Mouse (Mus musculus) midbrain, embryonic 15.5 days (tissue): ENCODE measurements around the gene Dclre1b. TPM values are rescaled to one million over a fixed set of nuclear protein-coding genes. Genes with fewer than 3 reads are reported as not detected.
A peak's percentile ranks its signal among the peaks of the same experiment; 100 is the strongest.
"Not testable (repeated sequence)": the region's sequence is repeated elsewhere in the genome, so short reads cannot be mapped to it uniquely, and the experiment has no call there.

ENCODE experiments used
- ATAC-seq: fragments of 200-750 bp; cut with Nextera tagmentation; replicated peaks from 2 replicates; pipeline ENCODE4 v1.8.0; 2017; ENCODE audit warnings: moderate TSS enrichment
- H3K27ac ChIP-seq: fragments of 300-500 bp; sonication (generic); 2 replicates; pipeline ENCODE4 v1.5.1; 2015; ENCODE audit warnings: mild to moderate bottlenecking, inconsistent platforms
- H3K27me3 ChIP-seq: fragments of 300-500 bp; sonication (generic); replicated peaks from 2 replicates; pipeline ENCODE4 v1.6.1; 2015; ENCODE audit warnings: inconsistent platforms
- H3K36me3 ChIP-seq: fragments of 300-500 bp; sonication (generic); replicated peaks from 2 replicates; pipeline ENCODE4 v1.6.1; 2015; ENCODE audit warnings: inconsistent platforms
- H3K4me1 ChIP-seq: fragments of 300-500 bp; sonication (generic); 2 replicates; pipeline ENCODE4 v1.6.1; 2015; ENCODE audit warnings: inconsistent platforms
- H3K4me2 ChIP-seq: fragments of 300-500 bp; sonication (generic); 2 replicates; pipeline ENCODE4 v1.6.1; 2015; ENCODE audit warnings: inconsistent platforms, mild to moderate bottlenecking, moderate library complexity
- H3K4me3 ChIP-seq: fragments of 300-500 bp; sonication (generic); 2 replicates; pipeline ENCODE4 v1.5.1; 2015; ENCODE audit warnings: mild to moderate bottlenecking, inconsistent platforms
- H3K9ac ChIP-seq: fragments of 300-500 bp; sonication (generic); 2 replicates; pipeline ENCODE4 v1.6.1; 2015; ENCODE audit warnings: mild to moderate bottlenecking, inconsistent platforms
- H3K9me3 ChIP-seq: fragments of 300-500 bp; sonication (generic); 2 replicates; pipeline ENCODE4 v1.6.1; 2016; ENCODE audit warnings: inconsistent platforms
- WGBS: fragments of 180-500 bp; shearing (Covaris S2); methylation state at CpG from one replicate; pipeline ENCODE4 v1.1.7; 2015; ENCODE audit warnings: mixed read lengths; 5-methylcytosine and 5-hydroxymethylcytosine counted together
- polyA plus RNA-seq: library from polyadenylated mRNA; unstranded; fragments of >200 nt; fragmentation: Nextera tagmentation; extraction: Ambion mirVana; gene quantifications from 2 replicates; pipeline ENCODE4 v1.2.1, GENCODE M21; 2015

The Dclre1b gene
- polyA plus RNA-seq, 1 experiment from 2014 or later: 20.4 TPM

DNA sequence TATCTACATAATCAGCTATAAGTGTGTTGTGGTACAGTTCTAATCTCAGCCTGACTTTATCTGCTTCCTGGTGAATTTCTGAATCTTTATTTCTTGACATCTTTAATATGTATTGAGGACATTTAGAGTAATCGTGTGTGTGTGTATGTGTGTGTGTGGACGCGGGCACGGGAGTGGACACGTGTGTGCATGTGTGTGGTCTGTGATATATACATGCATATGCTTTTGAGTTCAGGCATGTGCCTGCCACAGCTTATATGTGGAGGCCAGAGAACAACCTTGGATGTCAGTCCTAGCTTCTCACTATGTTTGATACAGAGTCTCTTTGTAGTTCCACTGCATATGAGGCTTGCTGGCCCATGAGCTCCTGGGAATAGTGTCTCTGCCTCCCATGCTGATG, 27.2 kb upstream of the Dclre1b start:
- WGBS: 98% methylated on average over 5 of the region's 5 CpGs
- H3K36me3 ChIP-seq: no peaks in the 10 kb centered on the region
- no peak for ATAC-seq

DNA sequence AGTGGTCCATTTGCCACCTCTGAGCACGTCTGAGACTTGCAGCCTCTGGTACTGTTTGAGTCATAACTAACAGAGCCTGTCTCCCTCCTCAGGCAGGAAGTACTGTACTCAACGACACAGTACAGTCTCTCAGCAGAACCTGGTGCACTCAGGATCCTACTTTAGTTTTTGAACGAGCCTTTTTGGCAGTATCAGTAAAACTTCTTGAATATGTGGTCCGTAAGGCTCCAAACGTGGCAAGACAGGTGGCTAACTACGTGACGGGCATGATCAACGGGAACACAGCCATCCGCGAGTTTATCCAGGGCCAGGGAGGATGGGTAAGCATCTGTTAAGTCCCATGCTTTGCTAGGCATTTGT, 26.7 kb upstream of the Dclre1b start:
- Histone ChIP-seq H3K9me3 (no peaks in the 10 kb centered on the region), H3K27me3 (no peaks in the 10 kb centered on the region), H3K9ac (no peak overlapping the region), H3K36me3 (no peaks in the 10 kb centered on the region), H3K4me3 (no peak overlapping the region), H3K4me1 (no peaks in the 10 kb centered on the region), H3K4me2 (no peak overlapping the region), H3K27ac (no peak overlapping the region)
- WGBS: 82% methylated on average over 10 of the region's 10 CpGs
- ATAC-seq: no peak

More for the DNA sequence above, 27.2 kb upstream of the Dclre1b start:
- no peaks in the 10 kb centered on the region for H3K4me1 ChIP-seq
- no peaks in the 10 kb centered on the region for H3K9me3 ChIP-seq
- no peak overlapping the region for H3K27ac ChIP-seq
- no peak overlapping the region for H3K9ac ChIP-seq
- H3K4me2 ChIP-seq: no peak overlapping the region
- no peak overlapping the region for H3K4me3 ChIP-seq
- no peaks in the 10 kb centered on the region for H3K27me3 ChIP-seq

DNA sequence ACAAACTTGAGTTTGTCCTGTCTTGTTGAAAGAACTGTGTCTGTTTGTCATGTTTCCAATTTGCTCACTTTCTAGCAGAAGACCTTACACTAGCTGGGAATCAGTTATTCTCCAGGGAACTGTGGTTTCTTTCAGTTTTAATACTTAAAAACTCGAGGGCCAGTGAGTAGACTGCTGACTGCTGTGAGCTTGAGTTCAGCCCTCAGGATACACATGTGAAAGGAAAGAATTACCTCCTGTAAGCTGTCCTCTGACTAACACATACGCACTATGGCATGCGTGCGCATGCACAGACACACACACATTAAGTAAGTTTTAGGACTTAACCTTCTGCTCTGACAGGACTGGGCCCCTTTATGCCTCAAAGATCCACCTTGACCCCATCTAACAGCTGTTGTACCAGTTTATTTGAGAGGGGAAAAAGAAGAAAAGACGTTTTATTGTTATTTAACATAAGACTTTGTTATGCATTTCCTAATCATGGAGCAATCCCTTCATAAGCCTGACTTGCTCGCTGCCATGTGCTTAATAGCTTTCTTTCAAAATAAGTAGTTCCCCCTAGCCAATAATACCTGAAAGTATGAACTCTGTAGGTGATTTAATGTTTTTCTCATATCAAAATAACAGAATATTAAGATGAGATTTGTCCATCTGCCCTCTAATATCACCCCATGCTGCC, 26.2 kb upstream of the Dclre1b start:
- no peak overlapping the region for H3K27ac ChIP-seq
- H3K4me1 ChIP-seq: no peaks in the 10 kb centered on the region
- H3K9ac ChIP-seq: no peak overlapping the region
- no peak overlapping the region for H3K4me3 ChIP-seq
- no peaks in the 10 kb centered on the region for H3K27me3 ChIP-seq
- no peaks in the 10 kb centered on the region for H3K9me3 ChIP-seq
- WGBS: 76% methylated on average over 6 of the region's 6 CpGs
- no peak for ATAC-seq
- no peak overlapping the region for H3K4me2 ChIP-seq
- H3K36me3 ChIP-seq: no peaks in the 10 kb centered on the region

DNA sequence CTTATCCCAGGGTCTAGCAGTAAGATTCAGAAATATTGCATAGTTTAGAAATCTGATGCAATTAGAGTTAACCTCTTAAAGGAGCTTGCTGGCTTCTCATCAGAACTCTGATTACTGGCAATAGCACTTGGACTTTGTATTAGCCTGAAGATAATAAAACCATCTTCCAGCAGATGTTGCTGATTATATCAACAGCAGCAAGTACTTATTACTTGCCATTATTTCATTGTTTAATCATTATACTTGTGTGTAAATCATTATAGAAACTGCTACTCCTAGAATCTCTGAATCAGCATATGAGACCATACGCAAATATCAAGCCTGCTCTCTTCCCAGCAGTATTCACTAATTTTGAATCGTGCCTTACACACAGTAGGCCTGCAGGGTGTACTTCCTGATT, 24.8 kb upstream of the Dclre1b start:
- Histone ChIP-seq H3K4me3 (no peak overlapping the region), H3K4me2 (no peak overlapping the region), H3K9me3 (no peaks in the 10 kb centered on the region), H3K9ac (no peak overlapping the region), H3K36me3 (no peaks in the 10 kb centered on the region), H3K27ac (no peak overlapping the region), H3K4me1 (no peaks in the 10 kb centered on the region), H3K27me3 (no peaks in the 10 kb centered on the region)
- no peak for ATAC-seq
- 85% methylated on average over 2 of the region's 2 CpGs for WGBS

DNA sequence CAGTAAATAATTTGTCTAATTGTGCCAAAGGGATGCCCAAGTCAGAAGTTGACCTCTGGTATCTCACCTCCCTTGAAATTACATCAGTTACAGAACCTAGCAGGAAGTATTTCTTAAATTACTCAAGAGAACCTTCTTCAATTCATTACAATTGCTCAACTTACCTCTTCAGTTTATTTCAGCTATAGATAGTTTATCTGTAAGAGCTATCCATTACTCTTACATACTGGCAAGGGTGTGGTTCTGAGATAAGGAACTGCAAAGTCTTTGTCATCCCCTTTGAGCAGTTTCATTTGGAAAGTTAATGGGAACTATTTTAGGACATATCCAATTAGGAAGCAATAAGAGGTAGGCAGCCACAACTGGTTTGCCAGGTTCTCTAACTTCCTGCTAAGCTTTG, 23.2 kb upstream of the Dclre1b start, which contains the start of gene Bcl2l15:
Gene Bcl2l15, plus strand, starts transcription at position 176 of the 400 bp plus-strand sequence.
- no peak within 1 kb of the TSS for H3K9ac ChIP-seq
- no peak for ATAC-seq
- no peaks in the 10 kb centered on the region for H3K36me3 ChIP-seq

DNA sequence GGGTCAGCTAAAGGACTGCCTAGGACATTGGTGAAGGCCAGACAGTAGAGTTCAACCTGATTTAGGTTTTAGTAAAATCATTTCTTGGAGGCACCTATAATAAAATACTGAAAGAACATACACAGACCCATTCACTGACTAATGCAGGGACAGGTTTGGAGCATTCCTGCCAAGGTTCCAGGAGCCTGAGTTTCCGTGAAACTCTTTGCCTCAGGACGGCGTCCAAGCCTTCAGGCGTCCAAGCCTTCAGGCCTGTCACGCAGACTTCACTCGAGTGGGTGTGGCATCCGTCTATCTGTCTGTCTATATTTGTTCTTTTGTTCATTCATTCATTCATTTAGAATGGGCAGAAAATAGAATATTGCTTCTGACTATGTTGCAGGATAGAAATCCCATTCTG, 21.9 kb upstream of the Dclre1b start:
- Histone ChIP-seq H3K27me3 (no peaks in the 10 kb centered on the region), H3K4me2 (no peak overlapping the region), H3K27ac (no peak overlapping the region), H3K4me1 (no peaks in the 10 kb centered on the region), H3K9me3 (no peaks in the 10 kb centered on the region), H3K4me3 (no peak overlapping the region), H3K36me3 (no peaks in the 10 kb centered on the region), H3K9ac (no peak overlapping the region)
- 83% methylated on average over 7 of the region's 7 CpGs for WGBS
- no peak for ATAC-seq

More for the DNA sequence above, 23.2 kb upstream of the Dclre1b start, which contains the start of gene Bcl2l15:
- no peaks in the 10 kb centered on the region for H3K27me3 ChIP-seq
- H3K27ac ChIP-seq: no peak within 1 kb of the TSS
- no peaks in the 10 kb centered on the region for H3K4me1 ChIP-seq
- no peak within 1 kb of the TSS for H3K4me2 ChIP-seq
- no peaks in the 10 kb centered on the region for H3K9me3 ChIP-seq
- no peak within 1 kb of the TSS for H3K4me3 ChIP-seq

DNA sequence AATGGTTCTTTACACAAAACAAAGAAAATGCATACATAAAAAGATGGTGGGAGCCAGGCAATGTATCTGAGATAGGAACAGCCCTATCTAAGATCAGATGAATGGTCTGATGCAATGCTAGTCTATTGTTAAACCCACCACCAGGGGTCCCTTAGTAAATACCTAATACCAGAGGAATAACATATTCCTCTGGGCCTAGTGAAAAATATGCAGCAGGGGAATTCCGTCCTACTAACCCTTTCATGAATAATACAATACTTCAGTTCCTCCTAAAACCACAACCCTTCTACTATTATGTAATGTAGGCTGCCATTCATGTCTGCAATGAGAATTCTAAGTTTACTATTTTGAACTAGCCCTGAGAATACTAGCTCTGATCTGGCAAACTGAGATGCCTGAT, 21.4 kb upstream of the Dclre1b start:
- not testable (repeated sequence) for H3K9ac ChIP-seq, H3K4me2 ChIP-seq, H3K9me3 ChIP-seq, H3K27me3 ChIP-seq, H3K4me3 ChIP-seq, H3K36me3 ChIP-seq, ATAC-seq, H3K27ac ChIP-seq, H3K4me1 ChIP-seq
- 31% methylated on average over 1 of the region's 1 CpGs for WGBS

DNA sequence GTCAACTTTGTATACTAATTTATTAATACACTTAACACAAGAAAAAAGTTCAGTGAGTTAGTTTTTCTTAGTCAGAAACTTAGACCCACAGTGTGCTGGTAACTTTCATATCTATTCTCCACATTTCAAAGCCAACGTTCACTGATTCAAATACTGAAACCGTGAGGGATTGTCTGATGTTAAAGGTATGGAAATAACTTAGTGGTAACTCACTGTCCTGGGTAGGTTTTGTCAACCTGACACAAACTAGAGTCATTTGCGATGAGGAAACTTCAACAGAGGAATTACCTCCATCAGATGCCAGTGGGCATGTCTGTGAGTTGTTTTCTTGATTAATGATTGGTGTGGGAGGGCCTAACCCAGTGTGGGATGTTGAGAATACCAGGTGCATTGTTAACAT, 19.8 kb upstream of the Dclre1b start:
- Histone ChIP-seq H3K27me3 (no peaks in the 10 kb centered on the region), H3K9ac (no peak overlapping the region), H3K4me3 (no peak overlapping the region), H3K4me1 (no peaks in the 10 kb centered on the region), H3K9me3 (no peaks in the 10 kb centered on the region), H3K4me2 (no peak overlapping the region), H3K27ac (no peak overlapping the region), H3K36me3 (no peaks in the 10 kb centered on the region)
- ATAC-seq: no peak
- WGBS: 88% methylated on average over 3 of the region's 3 CpGs

DNA sequence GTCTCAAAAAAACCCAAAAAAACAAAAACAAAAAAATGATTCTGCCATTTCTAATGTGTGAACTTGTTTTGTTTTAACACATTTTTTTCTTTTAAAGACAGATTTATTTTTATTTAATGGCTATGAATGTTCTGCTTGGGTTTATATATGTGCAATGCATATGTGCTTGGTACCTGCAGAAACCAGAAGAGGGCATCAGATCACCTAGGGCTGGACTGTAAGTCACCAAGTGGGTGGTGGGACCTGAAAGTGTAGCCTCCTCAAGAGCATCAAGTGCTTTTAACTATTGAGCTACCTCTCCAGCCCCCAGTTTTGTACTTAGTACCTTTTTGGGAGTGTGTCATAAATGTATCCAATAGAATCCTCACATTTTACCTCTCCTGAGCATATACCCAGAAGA, 18.3 kb upstream of the Dclre1b start:
- H3K27me3 ChIP-seq: no peaks in the 10 kb centered on the region
- no peaks in the 10 kb centered on the region for H3K4me1 ChIP-seq
- H3K4me3 ChIP-seq: no peak overlapping the region
- no peak for ATAC-seq
- no peaks in the 10 kb centered on the region for H3K9me3 ChIP-seq
- H3K36me3 ChIP-seq: no peaks in the 10 kb centered on the region
- no peak overlapping the region for H3K9ac ChIP-seq
- no peak overlapping the region for H3K4me2 ChIP-seq
- no peak overlapping the region for H3K27ac ChIP-seq

DNA sequence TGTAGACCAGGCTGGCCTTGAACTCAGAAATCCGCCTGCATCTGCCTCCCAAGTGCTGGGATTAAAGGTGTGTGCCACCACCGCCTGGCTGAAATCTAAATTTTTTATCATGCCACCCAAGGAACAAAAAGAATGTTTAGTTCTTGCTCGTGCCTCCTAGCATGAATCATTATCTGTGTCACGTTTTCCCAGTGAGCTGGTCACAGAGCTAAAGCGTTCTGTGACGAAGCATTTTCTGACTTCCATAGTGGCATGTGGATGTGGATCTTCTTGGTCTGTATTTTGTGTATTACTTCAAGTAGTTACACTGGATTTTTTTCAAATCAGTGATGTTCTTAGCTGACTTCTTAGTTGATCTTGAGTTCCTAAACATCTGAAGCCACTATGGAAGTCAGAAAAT, 1.7 kb upstream of the Dclre1b start:
- peaks cover 21% of the 10 kb centered on the region for H3K4me1 ChIP-seq
- no peak overlapping the region for H3K4me2 ChIP-seq
- ATAC-seq: no peak
- H3K9ac ChIP-seq: no peak overlapping the region
- no peaks in the 10 kb centered on the region for H3K27me3 ChIP-seq
- no peak overlapping the region for H3K4me3 ChIP-seq
- WGBS: 89% methylated on average over 6 of the region's 6 CpGs
- H3K9me3 ChIP-seq: no peaks in the 10 kb centered on the region
- H3K27ac ChIP-seq: no peak overlapping the region
- peaks cover 6% of the 10 kb centered on the region; the same call in 1 of the 2 replicates for H3K36me3 ChIP-seq

DNA sequence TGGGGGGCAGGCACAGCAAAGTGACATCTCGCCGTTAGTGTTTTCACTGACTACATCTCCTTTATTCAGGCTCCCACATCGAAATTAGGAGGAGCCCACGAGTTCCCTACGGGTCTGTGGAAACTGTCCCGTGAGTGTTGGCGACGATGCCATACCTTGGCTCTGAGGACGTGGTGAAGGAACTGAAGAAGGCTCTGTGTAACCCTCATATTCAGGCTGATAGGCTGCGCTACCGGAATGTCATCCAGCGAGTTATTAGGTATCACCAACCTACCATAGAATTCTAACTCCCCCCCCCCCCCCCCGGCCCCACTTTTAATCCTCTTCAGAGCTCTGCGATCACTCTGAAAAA, 531 bp upstream of the Dclre1b start:
- Histone ChIP-seq H3K4me3 (peak overlapping the region; percentile 67), H3K4me1 (peaks cover 21% of the 10 kb centered on the region), H3K27me3 (no peaks in the 10 kb centered on the region), H3K9me3 (no peaks in the 10 kb centered on the region), H3K27ac (peak overlapping the region; percentile 89), H3K36me3 (peaks cover 1% of the 10 kb centered on the region; the same call in 1 of the 2 replicates), H3K4me2 (peak overlapping the region; percentile 82), H3K9ac (peak overlapping the region; percentile 91)
- 0% methylated on average over 14 of the region's 14 CpGs for WGBS
- ATAC-seq: peak; percentile 75; the same call in 1 of the 2 replicates

DNA sequence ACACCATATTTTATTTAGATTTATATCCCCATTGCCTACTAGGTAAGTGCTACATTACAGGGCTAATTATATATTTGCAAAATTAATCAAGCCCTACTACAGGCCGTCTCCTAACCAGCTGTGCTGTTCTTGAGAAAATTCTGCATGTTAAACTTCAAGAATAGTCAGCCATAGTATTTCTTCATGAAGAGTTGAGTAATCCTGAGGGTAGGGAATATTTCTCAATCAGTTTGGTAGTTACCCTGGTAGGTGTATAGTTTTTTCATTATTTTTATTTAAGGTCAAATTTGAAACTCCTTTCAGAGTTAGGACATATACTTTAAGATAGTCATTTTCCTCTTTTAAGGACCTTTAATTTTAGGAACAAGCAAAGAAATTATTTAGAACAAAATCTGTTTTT, 3.6 kb downstream of the Dclre1b start:
- Histone ChIP-seq H3K9me3 (no peaks in the 10 kb centered on the region), H3K36me3 (peaks cover 17% of the 10 kb centered on the region), H3K4me2 (no peak overlapping the region), H3K4me1 (peaks cover 21% of the 10 kb centered on the region), H3K27ac (no peak overlapping the region), H3K9ac (no peak overlapping the region), H3K27me3 (no peaks in the 10 kb centered on the region), H3K4me3 (no peak overlapping the region)
- WGBS: 94% methylated on average over 1 of the region's 1 CpGs
- ATAC-seq: no peak

DNA sequence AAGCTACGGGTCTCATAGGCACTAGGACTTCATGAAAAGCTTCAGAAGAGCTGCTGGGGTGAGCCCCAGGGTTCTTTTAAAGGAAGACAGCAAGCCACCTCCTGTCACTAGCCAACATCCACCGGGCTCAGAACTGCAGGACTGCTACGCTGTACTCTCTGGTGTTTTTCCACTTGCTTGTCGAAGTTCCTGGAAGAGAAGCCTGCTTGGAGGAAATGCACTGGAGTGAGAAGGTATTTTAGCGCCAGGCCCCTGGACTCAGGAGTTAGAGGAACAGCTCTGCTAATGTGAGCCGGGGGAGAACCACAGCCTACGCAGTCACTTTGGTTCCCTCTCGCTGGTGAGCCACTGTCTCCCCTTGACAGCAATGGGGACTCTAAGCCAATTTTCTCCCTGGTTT, 6.4 kb downstream of the Dclre1b start:
- Histone ChIP-seq H3K27me3 (no peaks in the 10 kb centered on the region), H3K4me3 (no peak overlapping the region), H3K36me3 (peaks cover 17% of the 10 kb centered on the region), H3K9ac (no peak overlapping the region), H3K4me2 (no peak overlapping the region), H3K9me3 (no peaks in the 10 kb centered on the region), H3K4me1 (peaks cover 5% of the 10 kb centered on the region), H3K27ac (no peak overlapping the region)
- 89% methylated on average over 8 of the region's 8 CpGs for WGBS
- no peak for ATAC-seq
